In the genomic region with DNA sequence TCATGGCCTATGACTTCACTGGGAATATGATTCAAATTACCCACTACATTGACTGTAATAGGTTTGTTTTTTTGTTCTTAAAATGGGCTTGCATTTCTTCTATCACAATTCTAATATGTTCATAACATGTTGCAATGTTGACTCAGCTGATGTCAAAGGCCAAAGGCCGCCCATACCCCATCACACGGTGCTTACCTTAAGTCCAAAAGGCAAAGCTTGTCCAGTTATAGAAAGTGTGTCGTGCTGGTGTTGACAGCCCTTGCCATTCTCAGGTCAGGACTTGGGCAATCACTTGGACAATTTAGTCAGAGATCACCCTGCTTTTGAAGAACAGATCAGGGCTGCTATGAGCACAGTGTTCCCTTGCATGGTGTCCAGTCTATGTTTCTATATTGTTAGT, we compare ENCODE assay signal across 23 mouse cellular contexts.
"Had no signal": no experiment of that assay in that cellular context is flagged by ENCODE, and none has a peak within 500 bp of the region (broad histone marks: within the 10 kb centered on the region; RNA-seq: fewer than 3 reads in every experiment).

No protein-coding gene starts in this region.

- ATAC-seq: forebrain, postnatal 0 days; hindbrain, postnatal 0 days; intestine, embryonic 16.5 days had no signal

- H3K4me1 ChIP-seq: heart, embryonic 10.5 days; heart, embryonic 12.5 days; hindbrain, embryonic 13.5 days; hindbrain, embryonic 15.5 days; kidney, embryonic 15.5 days; limb, embryonic 15.5 days had no signal

- H3K9me3 ChIP-seq: heart, embryonic 10.5 days; heart, embryonic 12.5 days; hindbrain, embryonic 13.5 days; hindbrain, embryonic 15.5 days; kidney, embryonic 15.5 days; limb, embryonic 13.5 days; limb, embryonic 15.5 days had no signal

- H3K27ac ChIP-seq: heart, embryonic 10.5 days; hindbrain, embryonic 13.5 days; hindbrain, embryonic 15.5 days; hindbrain, postnatal 0 days; kidney, embryonic 15.5 days; kidney, postnatal 0 days; limb, embryonic 13.5 days; limb, embryonic 15.5 days had no signal

- H3K4me2 ChIP-seq: heart, embryonic 12.5 days; hindbrain, embryonic 13.5 days; hindbrain, embryonic 15.5 days; kidney, embryonic 15.5 days; limb, embryonic 13.5 days; limb, embryonic 15.5 days had no signal

- H3K4me3 ChIP-seq: heart, embryonic 10.5 days; heart, embryonic 12.5 days; hindbrain, embryonic 13.5 days; hindbrain, embryonic 15.5 days; kidney, embryonic 15.5 days; limb, embryonic 13.5 days; limb, embryonic 15.5 days had no signal

- H3K36me3 ChIP-seq: heart, embryonic 10.5 days; heart, embryonic 12.5 days; hindbrain, embryonic 13.5 days; hindbrain, embryonic 15.5 days; kidney, embryonic 15.5 days; limb, embryonic 13.5 days; limb, embryonic 15.5 days had no signal

- H3K9ac ChIP-seq: forebrain, postnatal 0 days; heart, embryonic 12.5 days; hindbrain, embryonic 13.5 days; hindbrain, embryonic 15.5 days; kidney, embryonic 15.5 days; limb, embryonic 13.5 days; limb, embryonic 15.5 days had no signal

- H3K27me3 ChIP-seq: heart, embryonic 12.5 days; hindbrain, embryonic 13.5 days; hindbrain, embryonic 15.5 days; kidney, embryonic 15.5 days; limb, embryonic 13.5 days; limb, embryonic 15.5 days had no signal

- DNase-seq: forebrain, postnatal 0 days; gastrocnemius, postnatal 14 days; gastrocnemius, postnatal 36 days; heart, adult 18-20 months; heart, postnatal 10 days; kidney, adult 11 months; kidney, adult 2 months; kidney, adult 9 months; kidney, postnatal 14 days; kidney, postnatal 36 days; layer of hippocampus, adult 9-11 months; layer of hippocampus, postnatal 36 days; left cerebral cortex, postnatal 4 days had no signal
